Mouse (Mus musculus): ENCODE data around the gene Gm49661.
A peak's percentile ranks its signal among the peaks of the same experiment; 100 is the strongest.

- TF ChIP-seq POLR2A (IDR thresholded peaks at IDR 0.05; ENCODE audit: control insufficient read depth, extremely low read depth, insufficient read depth, low read length, poor library complexity), result no peak
- TF ChIP-seq CTCF (IDR thresholded peaks at IDR 0.05; ENCODE audit: borderline replicate concordance, control insufficient read depth, extremely low read depth, insufficient read depth, low read length, poor library complexity), result peak; percentile 26; the same call in 1 of the 2 replicates
These were observed 6.2 kb upstream of the Gm49661 start for GRCm38 (mm10) chr8:84975434-84975833.

Measured in thymus, adult 2 months (tissue).